Mouse (Mus musculus): Measurements from ENCODE around the gene Bgn. TPM values are rescaled to one million over a fixed set of nuclear protein-coding genes. Genes with fewer than 3 reads are reported as not detected.

The Bgn gene
- polyA plus RNA-seq, 1 experiment: 77.7 TPM

DNA sequence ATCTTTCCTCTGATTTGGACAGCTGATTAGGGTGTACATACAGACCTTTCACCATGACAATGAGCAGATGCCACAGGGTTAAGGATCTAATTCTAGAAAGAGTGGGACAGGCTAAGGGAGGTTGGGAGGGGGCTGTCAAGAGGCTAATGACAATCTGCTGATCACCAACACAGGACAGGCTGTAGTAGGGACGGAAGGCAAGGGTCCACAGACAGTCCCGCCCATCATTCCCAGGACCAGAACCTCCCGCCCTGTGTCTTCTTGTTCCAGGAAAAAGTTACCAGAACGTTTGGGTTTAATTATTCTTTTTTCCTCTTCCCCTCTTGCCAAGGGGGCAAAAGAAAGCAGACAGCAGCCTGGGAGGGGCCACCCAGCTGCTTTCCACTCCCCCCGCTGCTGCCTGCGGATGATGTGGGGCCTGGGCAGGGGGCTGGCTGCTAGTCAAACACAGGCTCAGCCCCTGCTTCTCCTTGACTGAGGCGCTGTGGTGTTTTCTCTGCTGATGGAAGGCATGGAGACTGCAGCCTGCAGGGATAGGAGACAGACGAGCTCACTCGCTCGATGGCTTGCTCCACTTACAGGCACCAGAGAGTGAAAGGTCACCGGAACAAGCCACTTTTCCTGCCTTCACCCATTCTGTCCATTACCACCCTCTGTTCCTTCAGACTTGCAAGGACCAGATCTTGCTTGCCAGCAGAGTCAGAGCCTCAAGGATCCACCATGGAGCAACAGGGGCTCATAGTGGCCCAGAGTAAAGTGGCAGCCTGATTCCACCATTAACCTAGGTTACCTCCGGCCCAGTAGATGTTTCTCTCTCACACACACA is 8.8 kb upstream of the Bgn start:
- Histone ChIP-seq H3K27ac (ENCODE audit: insufficient read depth, low read length) (no peak overlapping the region), H3K9me3 (replicated peaks; ENCODE audit: control insufficient read depth, insufficient read depth, low read length, poor library complexity, severe bottlenecking) (no peaks in the 10 kb centered on the region), H3K4me1 (ENCODE audit: control insufficient read depth, insufficient read depth, low read length) (no peaks in the 10 kb centered on the region), H3K27me3 (ENCODE audit: control insufficient read depth, insufficient read depth, low read length, poor library complexity, severe bottlenecking) (no peaks in the 10 kb centered on the region), H3K4me3 (ENCODE audit: low read depth, low read length) (no peak overlapping the region), H3K9ac (ENCODE audit: low read depth, poor library complexity, severe bottlenecking) (no peak overlapping the region), H3K36me3 (ENCODE audit: control insufficient read depth, insufficient read depth, low read length, poor library complexity, severe bottlenecking) (no peaks in the 10 kb centered on the region)
- TF ChIP-seq EP300 (IDR thresholded peaks at IDR 0.05; ENCODE audit: insufficient read depth, low read depth, low read length) (no peak), POLR2A (IDR thresholded peaks at IDR 0.05; ENCODE audit: insufficient read depth, low read length) (no peak), CTCF (IDR thresholded peaks at IDR 0.05; ENCODE audit: low read depth, low read length) (no peak)

DNA sequence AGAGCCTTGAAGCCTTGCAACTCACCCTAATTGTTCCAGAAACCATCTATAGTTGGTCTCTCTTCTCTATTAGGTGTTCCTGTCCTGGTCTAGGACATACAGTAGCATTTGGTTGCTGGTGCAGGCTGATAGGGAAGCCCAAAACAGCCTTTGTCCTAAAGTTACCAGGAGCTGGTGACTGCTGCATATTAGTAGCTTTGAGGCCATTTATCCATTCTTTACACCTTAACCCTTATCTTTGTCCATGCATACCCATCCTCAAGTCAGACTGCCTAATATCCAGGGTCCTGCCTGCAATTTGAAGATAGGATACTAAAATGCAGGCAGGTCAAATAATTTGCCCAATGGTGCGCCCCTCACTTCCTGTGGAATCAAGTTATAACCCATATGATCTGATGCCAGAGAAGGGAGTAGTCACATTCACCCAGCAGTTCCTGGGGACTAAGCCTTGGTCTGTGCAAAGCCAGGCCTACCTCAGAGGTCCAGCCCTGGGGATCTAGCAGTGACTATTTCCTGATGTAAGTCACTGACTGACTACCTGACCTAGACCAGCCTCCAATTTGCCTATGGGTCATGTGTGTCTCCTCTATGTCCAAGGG is 7.6 kb upstream of the Bgn start:
- TF ChIP-seq CTCF (IDR thresholded peaks at IDR 0.05; ENCODE audit: low read depth, low read length) (no peak), POLR2A (IDR thresholded peaks at IDR 0.05; ENCODE audit: insufficient read depth, low read length) (no peak), EP300 (IDR thresholded peaks at IDR 0.05; ENCODE audit: insufficient read depth, low read depth, low read length) (no peak)
- no peaks in the 10 kb centered on the region for H3K36me3 ChIP-seq (ENCODE audit: control insufficient read depth, insufficient read depth, low read length, poor library complexity, severe bottlenecking)
- no peak overlapping the region for H3K9ac ChIP-seq (ENCODE audit: low read depth, poor library complexity, severe bottlenecking)
- H3K4me3 ChIP-seq (ENCODE audit: low read depth, low read length): no peak overlapping the region
- H3K9me3 ChIP-seq (replicated peaks; ENCODE audit: control insufficient read depth, insufficient read depth, low read length, poor library complexity, severe bottlenecking): no peaks in the 10 kb centered on the region
- H3K27ac ChIP-seq (ENCODE audit: insufficient read depth, low read length): no peak overlapping the region
- H3K4me1 ChIP-seq (ENCODE audit: control insufficient read depth, insufficient read depth, low read length): no peaks in the 10 kb centered on the region
- no peaks in the 10 kb centered on the region for H3K27me3 ChIP-seq (ENCODE audit: control insufficient read depth, insufficient read depth, low read length, poor library complexity, severe bottlenecking)

DNA sequence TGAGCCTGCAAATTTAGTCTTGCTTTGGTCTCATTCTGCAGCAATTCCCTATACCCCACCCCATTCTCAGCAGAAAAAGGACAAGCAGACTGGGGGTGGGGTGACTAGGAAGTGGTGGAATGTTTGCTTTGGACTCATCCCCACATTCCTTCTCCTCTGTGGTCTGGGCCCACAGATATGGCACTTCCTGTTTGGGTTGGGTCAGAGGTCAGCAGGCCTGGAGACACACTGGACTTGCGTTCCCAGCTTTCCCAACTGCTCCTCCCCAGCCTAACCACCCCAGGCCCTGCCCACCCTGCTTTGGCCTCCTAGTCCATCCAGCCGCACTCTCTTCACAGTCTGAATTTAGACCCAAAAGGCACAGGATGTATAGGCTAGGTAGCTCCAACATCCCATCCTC is 6.8 kb upstream of the Bgn start:
- Histone ChIP-seq H3K9ac (ENCODE audit: low read depth, poor library complexity, severe bottlenecking) (no peak overlapping the region), H3K27ac (ENCODE audit: insufficient read depth, low read length) (no peak overlapping the region), H3K9me3 (replicated peaks; ENCODE audit: control insufficient read depth, insufficient read depth, low read length, poor library complexity, severe bottlenecking) (no peaks in the 10 kb centered on the region), H3K27me3 (ENCODE audit: control insufficient read depth, insufficient read depth, low read length, poor library complexity, severe bottlenecking) (no peaks in the 10 kb centered on the region), H3K4me1 (ENCODE audit: control insufficient read depth, insufficient read depth, low read length) (no peaks in the 10 kb centered on the region), H3K4me3 (ENCODE audit: low read depth, low read length) (no peak overlapping the region), H3K36me3 (ENCODE audit: control insufficient read depth, insufficient read depth, low read length, poor library complexity, severe bottlenecking) (no peaks in the 10 kb centered on the region)
- TF ChIP-seq POLR2A (IDR thresholded peaks at IDR 0.05; ENCODE audit: insufficient read depth, low read length) (no peak), EP300 (IDR thresholded peaks at IDR 0.05; ENCODE audit: insufficient read depth, low read depth, low read length) (no peak), CTCF (IDR thresholded peaks at IDR 0.05; ENCODE audit: low read depth, low read length) (no peak)

DNA sequence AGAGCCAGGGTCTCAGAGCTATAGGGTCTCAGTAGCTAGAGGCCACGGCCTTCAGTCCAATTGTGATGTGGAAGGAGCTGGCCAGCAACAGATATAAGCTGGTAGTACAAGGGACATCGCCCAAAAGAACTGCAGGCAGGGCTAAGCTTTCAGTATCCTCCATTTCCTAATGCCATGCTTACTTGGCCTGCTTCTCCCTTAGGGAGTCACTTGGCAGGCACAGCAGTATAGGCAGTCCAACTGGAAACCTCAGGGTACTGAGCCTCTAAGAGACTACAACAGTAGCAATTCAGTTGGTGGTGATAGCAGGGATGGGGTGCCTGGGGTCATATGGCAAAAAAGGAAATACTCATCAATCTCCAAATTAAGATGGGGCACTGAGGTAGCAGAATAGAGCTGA is 5.9 kb upstream of the Bgn start:
- Histone ChIP-seq H3K36me3 (ENCODE audit: control insufficient read depth, insufficient read depth, low read length, poor library complexity, severe bottlenecking) (no peaks in the 10 kb centered on the region), H3K4me3 (ENCODE audit: low read depth, low read length) (no peak overlapping the region), H3K27ac (ENCODE audit: insufficient read depth, low read length) (no peak overlapping the region), H3K27me3 (ENCODE audit: control insufficient read depth, insufficient read depth, low read length, poor library complexity, severe bottlenecking) (no peaks in the 10 kb centered on the region), H3K9ac (ENCODE audit: low read depth, poor library complexity, severe bottlenecking) (no peak overlapping the region), H3K4me1 (ENCODE audit: control insufficient read depth, insufficient read depth, low read length) (no peaks in the 10 kb centered on the region), H3K9me3 (replicated peaks; ENCODE audit: control insufficient read depth, insufficient read depth, low read length, poor library complexity, severe bottlenecking) (no peaks in the 10 kb centered on the region)
- TF ChIP-seq POLR2A (IDR thresholded peaks at IDR 0.05; ENCODE audit: insufficient read depth, low read length): no peak
- TF ChIP-seq CTCF (IDR thresholded peaks at IDR 0.05; ENCODE audit: low read depth, low read length): no peak
- no peak for TF ChIP-seq EP300 (IDR thresholded peaks at IDR 0.05; ENCODE audit: insufficient read depth, low read depth, low read length)

DNA sequence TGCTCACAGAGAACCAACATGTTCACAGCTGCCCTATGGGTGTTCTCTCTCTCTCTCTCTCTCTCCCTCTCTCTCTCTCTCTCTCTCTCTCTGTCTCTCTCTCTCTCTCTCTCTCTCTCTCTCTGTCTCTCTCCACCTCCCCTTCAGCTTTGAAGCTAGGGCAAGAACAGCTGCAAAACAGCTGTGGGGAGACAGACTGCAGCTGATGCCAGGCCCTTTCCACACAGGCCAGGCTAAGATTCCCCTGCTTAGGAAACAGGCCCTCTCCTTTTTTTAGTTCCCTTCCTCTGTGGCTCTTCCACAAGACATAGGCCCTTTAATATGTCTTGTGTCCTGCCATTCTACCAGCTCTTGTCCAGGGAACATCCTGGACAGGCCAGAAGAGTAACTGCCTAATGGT is 3.7 kb upstream of the Bgn start:
- Histone ChIP-seq H3K4me3 (ENCODE audit: low read depth, low read length) (no peak overlapping the region), H3K9me3 (replicated peaks; ENCODE audit: control insufficient read depth, insufficient read depth, low read length, poor library complexity, severe bottlenecking) (no peaks in the 10 kb centered on the region), H3K36me3 (ENCODE audit: control insufficient read depth, insufficient read depth, low read length, poor library complexity, severe bottlenecking) (no peaks in the 10 kb centered on the region), H3K27me3 (ENCODE audit: control insufficient read depth, insufficient read depth, low read length, poor library complexity, severe bottlenecking) (no peaks in the 10 kb centered on the region), H3K27ac (ENCODE audit: insufficient read depth, low read length) (no peak overlapping the region), H3K9ac (ENCODE audit: low read depth, poor library complexity, severe bottlenecking) (no peak overlapping the region), H3K4me1 (ENCODE audit: control insufficient read depth, insufficient read depth, low read length) (no peaks in the 10 kb centered on the region)
- TF ChIP-seq CTCF (IDR thresholded peaks at IDR 0.05; ENCODE audit: low read depth, low read length) (no peak), POLR2A (IDR thresholded peaks at IDR 0.05; ENCODE audit: insufficient read depth, low read length) (no peak), EP300 (IDR thresholded peaks at IDR 0.05; ENCODE audit: insufficient read depth, low read depth, low read length) (no peak)

DNA sequence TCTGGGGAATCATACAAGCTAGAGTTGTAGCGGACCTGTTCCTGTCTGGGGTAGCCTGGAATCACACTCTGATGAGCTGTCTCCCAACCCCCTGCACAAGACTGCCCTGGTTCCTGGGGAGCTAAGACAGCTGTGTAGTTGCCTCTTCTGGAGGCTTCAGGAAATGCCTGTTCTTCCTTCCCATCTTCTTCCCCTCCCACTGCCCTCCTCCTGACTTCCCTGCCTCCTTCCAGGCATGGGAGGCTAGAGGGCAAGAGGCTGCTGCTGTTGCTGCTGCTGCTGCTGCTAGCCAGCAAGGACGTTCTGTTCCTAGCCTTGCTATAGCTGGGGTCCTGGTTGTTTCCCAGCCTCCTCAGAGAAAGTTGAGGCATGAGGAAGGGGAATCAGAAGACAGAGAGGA is 3.1 kb upstream of the Bgn start:
- H3K9ac ChIP-seq (ENCODE audit: low read depth, poor library complexity, severe bottlenecking): no peak overlapping the region
- H3K9me3 ChIP-seq (replicated peaks; ENCODE audit: control insufficient read depth, insufficient read depth, low read length, poor library complexity, severe bottlenecking): no peaks in the 10 kb centered on the region
- no peak for TF ChIP-seq EP300 (IDR thresholded peaks at IDR 0.05; ENCODE audit: insufficient read depth, low read depth, low read length)
- no peak for TF ChIP-seq POLR2A (IDR thresholded peaks at IDR 0.05; ENCODE audit: insufficient read depth, low read length)
- TF ChIP-seq CTCF (IDR thresholded peaks at IDR 0.05; ENCODE audit: low read depth, low read length): no peak
- H3K27ac ChIP-seq (ENCODE audit: insufficient read depth, low read length): no peak overlapping the region
- H3K4me3 ChIP-seq (ENCODE audit: low read depth, low read length): no peak overlapping the region
- no peaks in the 10 kb centered on the region for H3K27me3 ChIP-seq (ENCODE audit: control insufficient read depth, insufficient read depth, low read length, poor library complexity, severe bottlenecking)
- no peaks in the 10 kb centered on the region for H3K4me1 ChIP-seq (ENCODE audit: control insufficient read depth, insufficient read depth, low read length)
- H3K36me3 ChIP-seq (ENCODE audit: control insufficient read depth, insufficient read depth, low read length, poor library complexity, severe bottlenecking): no peaks in the 10 kb centered on the region

All from ES-Bruce4 (cell line).